Mouse (Mus musculus): ENCODE measurements around the gene Grb10.

Gene Grb10

GRCm38 (mm10) chr11:11968830-11969229 lies 69.7 kb downstream of the Grb10 start:
- no peak for DNase-seq (ENCODE audit: low read depth, low spot score)

- peak; percentile 37 for DNase-seq (ENCODE audit: low read depth, low spot score)
These were observed 71.0 kb downstream of the Grb10 start for GRCm38 (mm10) chr11:11967519-11967918.

- DNase-seq (ENCODE audit: low read depth, low spot score): peak; percentile 29
These were observed 72.3 kb downstream of the Grb10 start for GRCm38 (mm10) chr11:11966220-11966619.

GRCm38 (mm10) chr11:11965501-11966125 lies 72.9 kb downstream of the Grb10 start:
- peak; percentile 21 for DNase-seq (ENCODE audit: low read depth, low spot score)

- no peak for DNase-seq (ENCODE audit: low read depth, low spot score)
These were observed 73.8 kb downstream of the Grb10 start for GRCm38 (mm10) chr11:11964729-11965128.

GRCm38 (mm10) chr11:11963587-11963986 lies 74.9 kb downstream of the Grb10 start:
- DNase-seq (ENCODE audit: low read depth, low spot score): no peak

- no peak for DNase-seq (ENCODE audit: low read depth, low spot score)
These were observed 75.4 kb downstream of the Grb10 start for GRCm38 (mm10) chr11:11963065-11963464.

- DNase-seq (ENCODE audit: low read depth, low spot score): peak; percentile 56
These were observed 75.9 kb downstream of the Grb10 start for GRCm38 (mm10) chr11:11962629-11962954.

- DNase-seq (ENCODE audit: low read depth, low spot score): no peak
These were observed 76.4 kb downstream of the Grb10 start for GRCm38 (mm10) chr11:11961917-11962628.

- DNase-seq (ENCODE audit: low read depth, low spot score): no peak
These were observed 77.6 kb downstream of the Grb10 start for GRCm38 (mm10) chr11:11960858-11961257.

GRCm38 (mm10) chr11:11960227-11960626 lies 78.3 kb downstream of the Grb10 start:
- DNase-seq (ENCODE audit: low read depth, low spot score): no peak

GRCm38 (mm10) chr11:11958479-11958878 lies 80.0 kb downstream of the Grb10 start:
- no peak for DNase-seq (ENCODE audit: low read depth, low spot score)

GRCm38 (mm10) chr11:11958061-11958361 lies 80.5 kb downstream of the Grb10 start:
- no peak for DNase-seq (ENCODE audit: low read depth, low spot score)

- DNase-seq (ENCODE audit: low read depth, low spot score): no peak
These were observed 81.0 kb downstream of the Grb10 start for GRCm38 (mm10) chr11:11957211-11958060.

GRCm38 (mm10) chr11:11955783-11956182 lies 82.7 kb downstream of the Grb10 start:
- no peak for DNase-seq (ENCODE audit: low read depth, low spot score)

GRCm38 (mm10) chr11:11954606-11955005 lies 83.9 kb downstream of the Grb10 start:
- no peak for DNase-seq (ENCODE audit: low read depth, low spot score)

- DNase-seq (ENCODE audit: low read depth, low spot score): no peak
These were observed 84.4 kb downstream of the Grb10 start for GRCm38 (mm10) chr11:11954115-11954438.

- DNase-seq (ENCODE audit: low read depth, low spot score): no peak
These were observed 84.9 kb downstream of the Grb10 start for GRCm38 (mm10) chr11:11953364-11954114.

GRCm38 (mm10) chr11:11952569-11952968 lies 85.9 kb downstream of the Grb10 start:
- DNase-seq (ENCODE audit: low read depth, low spot score): no peak

GRCm38 (mm10) chr11:11948988-11949365 lies 89.5 kb downstream of the Grb10 start:
- DNase-seq (ENCODE audit: low read depth, low spot score): peak; percentile 89

- DNase-seq (ENCODE audit: low read depth, low spot score): no peak
These were observed 90.0 kb downstream of the Grb10 start for GRCm38 (mm10) chr11:11948321-11948987.

- DNase-seq (ENCODE audit: low read depth, low spot score): no peak
These were observed 90.6 kb downstream of the Grb10 start for GRCm38 (mm10) chr11:11947857-11948256.
